Mouse (Mus musculus) liver, postnatal 0 days (tissue): ENCODE measurements around the gene E130116L18Rik.

Experiments used
- CTCF ChIP-seq: sonication (generic); IDR thresholded peaks from 2 replicates; pipeline ENCODE4 v1.5.1; 2016; ENCODE audit warnings: antibody characterized with exemption, low read depth
- EP300 ChIP-seq: IDR thresholded peaks from 2 replicates; pipeline ENCODE4 v1.6.1; 2016; ENCODE audit warnings: antibody characterized with exemption, low read depth, mild to moderate bottlenecking

DNA sequence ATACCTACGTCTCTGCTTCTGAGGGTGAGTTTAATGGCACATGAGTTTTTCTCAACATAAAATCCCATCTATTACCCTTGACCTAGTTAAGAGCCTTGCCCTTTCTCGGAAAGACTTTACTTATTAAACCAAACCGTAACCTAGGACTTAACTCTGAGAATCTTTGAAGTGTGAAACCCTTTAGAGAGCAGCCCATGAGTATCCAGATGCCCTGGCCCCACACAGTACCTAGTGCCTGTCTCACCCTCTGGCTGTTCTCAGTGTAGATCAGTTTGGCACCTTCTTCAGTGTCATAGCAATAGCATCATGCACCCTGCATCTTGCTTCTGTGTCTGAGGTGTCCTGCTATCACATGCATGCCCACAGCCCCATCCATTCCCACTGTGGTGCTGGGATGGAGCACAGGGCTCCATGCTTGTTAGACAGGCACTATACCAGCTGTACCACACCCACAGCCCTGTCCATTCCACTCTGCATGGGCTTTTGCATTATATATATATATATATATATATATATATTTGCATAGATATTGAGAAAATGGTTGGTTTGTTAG is 42.9 kb downstream of the E130116L18Rik start:
- TF ChIP-seq CTCF (no peak), EP300 (no peak)
